Mouse (Mus musculus) embryo, embryonic 11 days (tissue): ENCODE data around the gene Kcnk3.

Experiments
- DNase-seq: peaks from one replicate; pipeline ENCODE4 v3.0.0-alpha.2; 2015

The Kcnk3 gene

GRCm38 (mm10) chr5:30615819-30616218 is 27.8 kb downstream of the Kcnk3 start:
- no peak for DNase-seq

DNA sequence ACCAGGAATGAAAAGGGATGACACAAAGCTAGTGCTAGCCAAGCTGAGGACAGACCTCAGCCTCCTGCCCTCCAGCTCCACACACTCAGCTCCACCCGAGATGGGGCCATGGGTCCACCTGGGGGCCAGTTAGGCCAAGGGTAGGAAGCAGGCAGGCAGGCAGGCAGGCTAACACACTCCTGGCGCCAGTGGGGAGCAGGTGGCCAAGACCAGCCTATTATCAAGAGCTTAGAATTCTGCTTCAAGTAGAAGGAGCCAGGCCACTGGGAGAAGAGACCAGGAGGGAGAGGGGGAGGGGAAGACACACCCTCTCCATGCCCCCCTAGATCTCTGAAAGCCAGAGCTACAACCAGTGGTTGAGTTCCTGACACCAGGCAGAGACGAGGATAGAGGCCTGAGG is 28.7 kb downstream of the Kcnk3 start:
- DNase-seq: no peak

GRCm38 (mm10) chr5:30617357-30617756 is 29.4 kb downstream of the Kcnk3 start:
- DNase-seq: no peak

GRCm38 (mm10) chr5:30617851-30618250 is 29.9 kb downstream of the Kcnk3 start:
- no peak for DNase-seq

DNA sequence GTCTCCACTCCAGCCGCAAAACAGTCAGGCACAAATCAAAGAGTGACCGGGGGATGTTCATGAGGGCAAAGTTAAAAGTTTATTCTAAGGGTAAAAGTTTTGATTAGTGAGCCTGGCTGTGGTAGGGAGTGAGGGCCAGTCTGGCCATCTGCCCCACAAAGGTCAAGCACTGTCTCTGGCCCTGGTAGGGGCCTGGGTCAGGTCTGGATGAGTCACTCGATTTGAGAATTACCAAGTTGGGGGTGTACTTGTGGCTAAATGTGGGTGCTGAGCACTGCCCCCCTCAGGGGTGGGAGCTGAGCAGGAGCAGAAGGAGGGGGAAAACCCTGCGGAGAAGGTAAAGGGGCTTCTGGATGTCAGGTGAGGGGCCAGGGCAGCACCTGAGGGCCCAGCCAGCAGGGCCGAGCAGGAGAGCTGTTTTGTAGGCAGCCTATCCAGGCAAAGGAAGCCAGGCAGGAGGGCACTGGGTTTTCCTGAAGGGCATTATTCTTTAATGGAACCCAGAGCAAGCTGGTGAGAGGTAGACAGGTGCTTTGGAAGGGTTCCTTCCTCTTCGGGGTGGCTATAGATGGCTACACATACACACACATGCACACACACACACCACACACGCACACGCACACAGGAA is 30.5 kb downstream of the Kcnk3 start:
- DNase-seq: no peak

DNA sequence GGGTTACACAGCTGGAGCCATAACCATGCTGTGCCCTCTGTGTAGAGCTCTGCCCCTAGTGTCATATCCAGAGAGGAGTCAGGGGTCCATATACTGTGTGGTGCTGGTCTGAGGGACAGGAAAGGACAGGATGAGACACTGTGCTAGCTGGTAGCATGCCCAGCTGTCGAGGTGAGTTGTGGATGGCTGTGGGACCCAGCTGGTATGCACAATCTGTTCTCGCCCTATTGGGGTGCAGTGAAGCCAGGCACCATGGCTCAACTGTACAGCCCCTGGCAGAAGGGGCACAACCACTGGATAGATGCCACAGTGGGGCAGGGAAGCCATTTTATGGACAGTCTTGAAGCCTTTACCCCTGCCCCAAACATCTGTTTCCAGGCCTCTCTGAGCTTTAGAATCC is 31.2 kb downstream of the Kcnk3 start:
- DNase-seq: no peak

DNA sequence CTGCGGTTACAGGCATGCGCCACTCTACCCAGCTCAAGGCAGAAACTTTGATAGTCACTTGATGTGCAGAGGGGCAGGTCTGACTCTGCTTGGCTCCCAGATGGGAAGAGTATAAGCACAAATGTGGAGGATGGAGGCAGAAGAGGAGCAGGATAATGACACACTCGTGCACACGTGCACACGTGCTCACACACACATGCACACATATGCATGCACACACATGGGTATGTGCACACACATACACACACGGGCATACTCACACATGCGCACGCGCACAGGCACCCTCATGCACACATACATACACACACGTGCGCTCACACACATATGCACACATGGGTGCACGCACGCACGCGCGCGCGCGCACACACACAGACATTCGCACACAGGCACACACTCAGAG is 32.6 kb downstream of the Kcnk3 start:
- no peak for DNase-seq

DNA sequence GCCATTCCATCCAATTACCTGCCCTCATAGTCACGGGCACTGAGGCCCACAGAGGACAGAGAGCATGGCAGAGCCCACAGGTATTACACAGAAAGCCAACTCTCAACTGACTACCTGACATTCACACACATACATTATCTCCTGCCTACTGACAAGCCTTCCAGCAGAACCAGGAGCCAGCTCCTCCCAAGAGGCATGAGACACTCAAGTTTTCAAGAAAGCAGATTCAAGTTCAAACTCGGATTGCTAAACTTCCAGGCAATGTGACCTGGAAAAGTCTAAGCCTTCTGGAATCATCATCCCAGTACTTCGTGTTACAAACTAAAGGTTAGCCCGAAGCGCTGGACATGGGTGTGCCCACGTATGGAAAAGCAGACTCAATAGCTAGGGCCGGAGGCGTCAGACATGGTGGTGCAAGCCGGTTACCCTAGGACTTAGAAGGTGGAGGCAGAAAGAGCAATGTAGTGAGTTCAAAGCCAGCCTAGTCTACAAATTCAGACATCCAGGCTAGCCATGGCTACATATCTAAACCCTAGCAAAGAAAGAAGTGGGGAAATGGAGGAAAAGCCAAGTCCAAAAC is 33.3 kb downstream of the Kcnk3 start:
- no peak for DNase-seq

GRCm38 (mm10) chr5:30621844-30622176 is 33.8 kb downstream of the Kcnk3 start:
- DNase-seq: no peak

- DNase-seq: peak; percentile 61
Measured at GRCm38 (mm10) chr5:30622177-30622840, 34.3 kb downstream of the Kcnk3 start.

DNA sequence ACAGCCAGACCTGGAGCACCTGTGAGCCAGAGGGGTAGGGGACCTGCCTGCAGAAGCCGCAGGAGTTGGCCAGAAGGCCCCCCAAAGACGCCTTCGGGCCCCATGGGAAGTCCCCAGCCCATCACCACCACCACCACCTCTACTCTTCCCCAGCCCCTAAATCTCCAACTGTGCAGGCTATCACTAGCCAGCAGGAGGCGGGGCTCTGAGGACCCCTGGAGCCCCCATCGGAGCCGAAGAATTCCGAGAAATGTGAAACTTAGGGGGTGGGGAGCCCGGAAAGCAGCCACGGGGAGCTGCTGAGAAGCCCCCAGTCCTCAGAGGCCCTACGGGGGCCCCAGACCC is 34.8 kb downstream of the Kcnk3 start:
- DNase-seq: peak; percentile 59

DNA sequence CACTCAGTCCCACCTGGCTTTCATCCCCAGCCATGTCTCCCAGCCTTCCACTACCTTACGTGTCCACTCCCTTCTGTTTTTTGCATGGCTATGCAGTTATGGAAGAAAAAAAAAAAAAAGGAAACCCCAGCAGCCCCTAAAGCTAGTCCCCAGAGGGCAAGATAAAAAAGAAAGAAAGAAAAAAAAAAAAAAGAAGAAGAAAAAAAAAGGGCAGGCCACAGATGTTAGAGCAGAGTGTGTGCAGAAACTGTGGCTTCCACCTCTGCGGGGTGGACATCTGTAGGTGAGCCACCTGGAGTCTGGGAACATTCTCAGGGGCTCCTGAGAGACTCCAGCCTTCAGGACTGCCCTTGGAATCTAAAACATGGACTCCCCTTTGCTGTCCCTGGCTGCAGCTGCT is 35.4 kb downstream of the Kcnk3 start:
- no peak for DNase-seq

DNA sequence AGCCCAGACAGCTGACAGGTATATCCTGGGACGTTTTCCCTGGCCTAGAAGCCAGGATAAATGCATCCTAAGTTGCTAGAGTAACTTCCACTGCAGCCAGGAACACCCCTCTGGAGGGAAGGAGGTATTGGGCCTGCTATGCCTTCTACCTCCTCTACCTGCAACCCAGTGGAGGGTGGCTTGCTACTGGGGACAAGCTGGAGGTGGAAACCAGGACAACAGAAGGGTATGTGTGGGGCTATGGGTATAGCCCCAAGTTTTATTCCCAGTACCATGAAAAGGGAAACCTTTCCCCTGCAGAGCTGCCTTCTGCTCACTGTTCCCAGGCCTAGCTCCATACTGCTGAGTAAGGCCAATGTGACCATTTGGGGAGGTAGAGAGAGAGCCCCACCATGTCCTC is 36.3 kb downstream of the Kcnk3 start:
- DNase-seq: no peak

GRCm38 (mm10) chr5:30624908-30625307 is 36.9 kb downstream of the Kcnk3 start:
- no peak for DNase-seq

GRCm38 (mm10) chr5:30625379-30625778 is 37.4 kb downstream of the Kcnk3 start:
- no peak for DNase-seq

- no peak for DNase-seq
Measured at GRCm38 (mm10) chr5:30626331-30627105, 38.5 kb downstream of the Kcnk3 start.

DNA sequence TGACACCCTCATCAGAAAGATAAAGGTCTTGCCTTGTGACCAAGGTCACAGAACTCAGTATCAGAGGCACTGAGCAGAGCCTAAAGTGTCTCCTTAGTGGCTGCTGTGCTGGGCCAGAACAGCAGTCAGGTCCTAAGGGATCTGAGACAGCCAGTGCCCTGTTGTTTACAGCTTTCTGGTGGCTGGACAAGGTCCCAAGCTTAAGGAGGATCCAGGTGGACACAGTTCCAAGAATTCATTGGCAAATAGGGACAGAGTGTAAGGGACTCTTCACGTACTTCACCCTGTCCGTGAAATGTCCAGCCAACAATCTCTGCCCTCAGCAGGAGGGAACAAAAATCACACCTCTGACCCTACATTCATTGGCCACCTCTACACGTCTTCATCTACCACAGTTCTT is 40.5 kb downstream of the Kcnk3 start:
- DNase-seq: no peak

- DNase-seq: no peak
Measured at GRCm38 (mm10) chr5:30630401-30630800, 42.4 kb downstream of the Kcnk3 start.

GRCm38 (mm10) chr5:30632134-30632533 is 44.2 kb downstream of the Kcnk3 start:
- DNase-seq: no peak

GRCm38 (mm10) chr5:30636994-30637393 is 49.0 kb downstream of the Kcnk3 start:
- DNase-seq: no peak

- peak; percentile 85 for DNase-seq
Measured at GRCm38 (mm10) chr5:30638041-30638440, 50.1 kb downstream of the Kcnk3 start.

DNA sequence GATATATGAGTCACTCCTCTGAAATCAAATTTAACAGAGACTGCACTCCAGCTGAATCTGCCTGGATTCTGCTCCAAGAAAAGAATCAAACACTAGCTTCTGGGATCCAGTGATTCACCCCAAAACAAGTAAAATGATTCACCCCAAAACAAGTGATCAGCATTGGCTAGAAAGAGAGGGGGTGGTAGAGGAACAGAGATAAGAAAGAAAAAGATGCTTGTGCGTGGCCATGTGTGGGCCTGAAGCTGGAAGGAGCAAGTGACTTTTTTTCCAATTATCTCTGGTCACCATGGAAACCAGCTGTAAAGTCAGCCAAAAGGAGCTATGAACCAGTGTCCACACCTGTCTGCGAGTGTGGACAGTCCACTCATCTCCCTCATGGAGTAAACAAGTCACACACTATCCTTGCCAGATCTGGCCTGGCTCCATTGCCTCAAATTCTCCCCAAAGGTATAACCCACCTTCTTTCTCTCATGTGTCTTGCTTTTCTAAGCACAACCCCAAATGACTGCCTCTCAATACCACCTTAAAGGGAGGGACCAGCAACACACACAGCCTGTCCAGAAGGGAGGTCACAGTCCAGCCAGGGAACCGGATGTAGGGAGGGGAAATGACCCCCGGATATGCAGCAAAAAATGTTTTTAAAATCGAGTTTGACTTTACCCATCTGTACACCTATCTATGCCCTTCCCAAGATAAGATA is 55.7 kb downstream of the Kcnk3 start:
- no peak for DNase-seq

- DNase-seq: no peak
Measured at GRCm38 (mm10) chr5:30646036-30646435, 58.1 kb downstream of the Kcnk3 start.
